Mouse (Mus musculus): ENCODE results near the gene Dmrtc1b. TPM values are rescaled to one million over a fixed set of nuclear protein-coding genes. Genes with fewer than 3 reads are reported as not detected.
A peak's percentile ranks its signal among the peaks of the same experiment; 100 is the strongest.
"Not testable (repeated sequence)": the region's sequence is repeated elsewhere in the genome, so short reads cannot be mapped to it uniquely, and the experiment has no call there.

Gene Dmrtc1b
- total RNA-seq (2021) = not detected

GRCm38 (mm10) chrX:102707535-102707934, at the start of gene Dmrtc1b, which contains the start of gene Gm9112:
Gene Dmrtc1b, plus strand, starts transcription at chrX:102707865.
Gene Gm9112, minus strand, starts transcription at chrX:102707635.
- intact Hi-C loops (cut with DNase I); DNase-seq (ENCODE audit: low spot score in 2 of 2): not testable (repeated sequence)

DNA sequence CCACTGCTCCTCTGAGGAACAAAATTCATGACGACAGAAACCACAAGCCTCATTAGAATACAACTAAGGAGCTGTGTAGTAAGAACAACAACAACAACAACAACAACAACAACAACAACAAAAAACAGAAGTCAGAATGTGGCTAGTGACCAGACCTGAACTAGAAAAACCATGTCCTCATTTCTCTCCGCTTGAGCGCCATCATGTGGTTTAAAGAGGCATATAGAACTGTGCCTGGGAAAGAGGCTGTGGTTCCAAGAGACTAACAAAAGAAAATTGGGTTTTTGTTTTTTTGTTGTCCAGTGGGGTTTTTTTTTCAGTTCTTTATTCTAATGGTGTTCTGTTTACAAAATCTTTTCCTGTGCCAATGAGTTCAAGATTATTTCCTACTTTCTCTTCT, 47.0 kb upstream of the Dmrtc1b start:
- peak in 1 of 2 experiments; percentile 27 for DNase-seq (ENCODE audit: low spot score in 2 of 2)
- intact Hi-C loops (cut with DNase I) = no loop called here

GRCm38 (mm10) chrX:102666641-102667040, 41.0 kb upstream of the Dmrtc1b start:
- DNase-seq (ENCODE audit: low spot score in 2 of 2) = no peak
- intact Hi-C loops (cut with DNase I) = no loop called here

- intact Hi-C loops (cut with DNase I); DNase-seq (ENCODE audit: low spot score in 2 of 2): not testable (repeated sequence)
Observed at GRCm38 (mm10) chrX:102684706-102685105, 23.0 kb upstream of the Dmrtc1b start.

DNA sequence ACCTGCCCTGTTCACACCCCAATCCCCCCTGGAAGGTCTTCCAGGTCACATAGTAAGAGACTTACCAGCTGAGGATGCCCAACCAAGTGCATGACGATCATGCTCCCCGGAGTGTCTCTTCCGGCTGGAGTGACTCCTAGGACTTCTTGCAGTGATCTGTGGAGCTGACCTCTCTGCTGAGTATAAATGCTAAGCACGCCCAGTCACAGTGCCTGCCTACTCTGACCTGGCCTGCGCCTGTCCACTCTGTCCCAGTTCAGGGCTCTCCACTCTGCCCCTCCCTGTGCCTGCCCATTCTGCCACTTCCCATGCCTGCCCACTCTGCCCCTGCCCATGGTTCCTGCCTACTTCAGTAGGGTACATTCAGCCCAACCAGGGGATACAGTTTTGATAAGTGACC, 20.8 kb upstream of the Dmrtc1b start, which contains the start of gene Gm3880:
Gene Gm3880, minus strand, starts transcription at position 101 of the 400 bp plus-strand sequence.
- not testable (repeated sequence) for DNase-seq (ENCODE audit: low spot score in 2 of 2)
- intact Hi-C loops (cut with DNase I) = loop anchor here (1.0 kb wide), 1 partner anchor 19 kb away; no protein-coding TSS in a partner anchor

DNA sequence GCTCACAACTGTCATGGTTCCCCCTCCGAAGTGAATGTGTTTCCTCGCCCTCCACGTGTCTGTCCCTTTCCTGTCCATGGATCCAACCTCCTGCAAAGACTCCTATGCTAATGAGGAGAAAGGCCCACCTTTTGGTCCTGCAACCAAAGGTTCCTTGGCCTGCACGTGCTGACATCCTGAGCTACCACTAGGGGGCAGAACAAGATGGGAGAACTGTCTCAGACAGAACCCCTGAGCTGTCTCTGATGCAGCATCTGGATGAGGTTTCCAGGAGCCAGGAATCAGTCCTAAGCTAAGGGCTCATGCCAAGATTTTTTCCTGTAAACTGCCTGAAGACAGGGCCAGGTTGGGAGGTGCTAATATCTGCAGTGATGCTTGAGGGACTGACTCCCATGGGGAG, 18.4 kb upstream of the Dmrtc1b start:
- intact Hi-C loops (cut with DNase I) = not testable (repeated sequence)
- peak; percentile 15 to 35 for DNase-seq (ENCODE audit: low spot score in 2 of 2)

DNA sequence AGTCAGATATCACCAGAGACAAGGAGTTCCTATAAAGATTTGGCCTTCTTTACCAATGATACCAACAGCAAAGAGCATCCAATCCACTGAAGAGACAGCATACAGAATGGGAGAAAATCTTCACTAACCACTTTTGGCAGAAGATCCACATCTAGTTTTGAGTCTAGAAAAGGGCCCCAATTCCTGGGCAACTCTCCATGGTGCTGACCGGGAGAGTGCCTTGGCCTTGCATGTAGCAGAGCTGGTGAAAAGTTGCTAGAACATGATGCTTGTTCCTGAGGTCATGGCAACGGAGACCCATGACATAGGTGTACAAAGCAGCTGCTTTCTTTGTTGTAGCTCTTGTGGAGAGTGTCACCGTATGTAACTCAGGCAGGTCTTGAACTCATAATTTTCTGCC, 7.0 kb upstream of the Dmrtc1b start:
- DNase-seq (ENCODE audit: low spot score in 2 of 2); intact Hi-C loops (cut with DNase I): not testable (repeated sequence)

DNA sequence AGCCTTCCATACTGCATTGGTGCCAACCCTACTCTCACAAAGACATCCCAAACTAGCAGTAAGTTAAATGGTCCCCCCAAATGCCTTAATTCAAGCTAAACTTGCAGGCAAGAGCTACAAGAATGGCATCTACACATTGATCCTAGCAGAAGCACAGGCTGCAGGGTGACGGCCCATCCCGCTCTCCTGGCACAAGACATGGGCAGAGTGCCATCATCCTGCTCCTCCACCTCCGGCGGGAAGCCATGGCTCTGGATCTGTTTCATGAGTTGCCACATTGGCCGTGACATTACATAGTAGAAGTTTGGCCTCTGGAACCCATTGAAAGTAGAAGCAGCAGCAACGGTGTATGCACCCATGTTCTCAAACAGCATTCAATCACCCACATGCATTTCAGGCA, 16.6 kb downstream of the Dmrtc1b start:
- DNase-seq (ENCODE audit: low spot score in 2 of 2); intact Hi-C loops (cut with DNase I): not testable (repeated sequence)

Other genes starting within 250 kb of the Dmrtc1b start
- gene Hdac8, start 202.5 kb upstream of the Dmrtc1b start, total RNA-seq (2021) = 10 to 100 TPM; 12.6 to 15.6 TPM
- gene Phka1, start 63.6 kb upstream of the Dmrtc1b start, total RNA-seq (2021) = 10 to 100 TPM; 16.0 to 20.6 TPM
- gene Gm3880, start 20.9 kb upstream of the Dmrtc1b start, total RNA-seq (2021) = not detected
- gene Gm9112, start 230 bp upstream of the Dmrtc1b start, total RNA-seq (2021) = not detected
- gene Dmrtc1c1, start 95.1 kb downstream of the Dmrtc1b start, total RNA-seq (2021) = not detected
- gene Dmrtc1c2, start 146.8 kb downstream of the Dmrtc1b start, total RNA-seq (2021) = not detected
- not detected for gene 1700031F05Rik, start 160.1 kb downstream of the Dmrtc1b start, total RNA-seq (2021)
- 1 to 10 TPM; 4.4 to 4.8 TPM for gene Dmrtc1a, start 200.8 kb downstream of the Dmrtc1b start, total RNA-seq (2021)
- not detected for gene 1700011M02Rik, start 201.0 kb downstream of the Dmrtc1b start, total RNA-seq (2021)
- not detected for gene 1700018G05Rik, start 220.5 kb downstream of the Dmrtc1b start, total RNA-seq (2021)